Mouse (Mus musculus) heart, postnatal 0 days (tissue): ENCODE measurements around the gene Copa.

Source experiments
- CTCF ChIP-seq: IDR thresholded peaks from 2 replicates; pipeline ENCODE4 v1.5.1; 2016; ENCODE audit warnings: antibody characterized with exemption, control low read depth, low read depth
- EP300 ChIP-seq: IDR thresholded peaks from 2 replicates; pipeline ENCODE4 v1.6.1; 2016; ENCODE audit warnings: antibody characterized with exemption, low read depth

DNA sequence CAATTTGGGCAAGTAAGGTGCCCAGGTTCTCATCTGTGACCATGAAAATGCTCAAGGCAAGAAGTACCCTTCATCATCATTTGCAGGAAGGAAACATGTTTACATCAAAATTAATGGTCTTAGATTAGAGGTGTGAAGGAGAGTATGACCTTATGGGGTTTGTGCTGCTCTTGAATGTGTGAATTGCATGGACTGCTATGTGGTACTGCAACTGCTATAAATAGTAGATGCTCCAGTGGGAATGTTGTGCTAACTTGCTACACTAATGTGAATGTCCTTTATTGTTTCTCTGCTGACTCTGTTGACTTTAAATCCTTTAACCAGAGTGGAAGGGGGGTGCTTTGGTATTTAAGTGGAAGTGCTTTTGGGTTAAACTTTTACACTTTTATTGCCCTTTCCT lies 12.0 kb downstream of the Copa start:
- TF ChIP-seq EP300 = no peak
- no peak for TF ChIP-seq CTCF
